Mouse (Mus musculus): ENCODE measurements around the gene Syde2. TPM values are rescaled to one million over a fixed set of nuclear protein-coding genes. Genes with fewer than 3 reads are reported as not detected.

Gene Syde2
- polyA plus RNA-seq, 1 experiment, result not detected

DNA sequence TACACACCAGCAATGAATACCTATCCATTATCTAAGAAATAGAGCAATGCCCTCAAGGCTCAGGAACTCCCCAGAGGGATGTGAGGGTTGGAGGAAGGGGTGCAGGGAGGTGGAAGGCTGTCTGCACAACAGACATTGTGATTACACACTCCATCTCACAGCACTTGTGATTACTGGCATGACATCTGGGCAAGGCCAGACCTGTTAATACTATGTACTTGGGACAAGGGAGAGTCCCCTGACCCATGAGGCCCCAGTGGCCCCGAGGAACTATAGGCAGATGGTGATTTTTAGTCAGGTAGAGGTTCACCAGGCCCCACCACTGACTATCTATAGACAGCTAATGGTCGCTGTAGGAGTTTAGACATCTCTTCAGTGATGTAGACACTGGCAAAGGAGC lies 66.2 kb downstream of the Syde2 start:
- no peak for TF ChIP-seq GATA1 (IDR thresholded peaks at IDR 0.05; ENCODE audit: low read length)

GRCm38 (mm10) chr3:146057131-146057530 lies 69.5 kb downstream of the Syde2 start:
- no peak for TF ChIP-seq GATA1 (IDR thresholded peaks at IDR 0.05; ENCODE audit: low read length)

- TF ChIP-seq GATA1 (IDR thresholded peaks at IDR 0.05; ENCODE audit: low read length), result no peak
Measured at GRCm38 (mm10) chr3:146058263-146058662, 70.6 kb downstream of the Syde2 start.

DNA sequence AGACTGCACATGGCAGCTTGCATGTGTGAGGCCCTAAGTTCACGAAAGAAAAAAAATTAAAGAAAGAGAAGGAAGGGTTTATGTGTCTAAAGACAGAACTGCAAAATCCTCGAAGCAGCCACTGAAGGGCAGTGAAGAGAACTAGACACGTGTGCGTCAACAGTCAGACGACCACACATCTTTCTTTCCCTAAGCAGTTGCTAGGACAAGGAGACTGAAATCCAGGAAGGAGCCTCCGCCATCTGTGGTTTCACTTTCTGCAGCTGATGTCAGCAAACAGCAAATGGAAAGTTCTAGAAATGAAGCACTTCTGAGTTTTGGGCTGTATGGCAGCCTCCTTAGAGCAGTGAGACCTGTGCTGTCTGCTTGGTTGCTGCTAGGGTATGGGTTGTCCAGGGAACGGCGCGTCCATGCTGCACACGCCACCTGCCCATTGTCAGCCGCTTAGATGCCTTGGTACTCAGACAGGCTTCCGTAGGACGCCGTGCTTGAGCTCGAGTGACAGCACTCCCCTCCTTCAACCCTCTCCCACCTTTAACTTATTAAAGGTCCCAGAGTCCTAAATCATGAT lies 71.8 kb downstream of the Syde2 start:
- no peak for TF ChIP-seq GATA1 (IDR thresholded peaks at IDR 0.05; ENCODE audit: low read length)

GRCm38 (mm10) chr3:146063146-146063545 lies 75.5 kb downstream of the Syde2 start:
- no peak for TF ChIP-seq GATA1 (IDR thresholded peaks at IDR 0.05; ENCODE audit: low read length)

DNA sequence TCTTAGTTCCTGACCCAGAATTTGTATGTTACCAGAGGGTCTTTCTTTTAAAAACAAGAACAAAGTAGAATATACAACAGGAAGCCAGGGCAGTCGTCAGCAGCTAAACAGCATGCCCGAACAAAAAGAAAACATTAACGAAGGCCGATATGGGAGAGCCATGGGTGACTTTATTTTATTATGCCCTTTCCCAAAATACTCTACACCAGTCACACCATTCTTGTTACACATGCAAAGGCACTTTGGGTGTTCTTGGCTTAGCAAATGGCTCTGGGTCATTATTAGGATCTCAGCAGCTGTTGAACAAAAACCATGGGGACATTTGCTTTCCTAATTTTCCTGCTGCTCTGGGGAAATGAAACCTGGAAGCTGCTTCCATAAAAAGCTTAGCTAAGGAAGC lies 81.6 kb downstream of the Syde2 start:
- no peak for TF ChIP-seq GATA1 (IDR thresholded peaks at IDR 0.05; ENCODE audit: low read length)

Other genes with a start within 250 kb of the Syde2 start
- gene Ddah1, start 229.2 kb upstream of the Syde2 start, polyA plus RNA-seq (2012), result not detected in 2 replicates
- 12.4 and 14.7 TPM in 2 replicates for gene Bcl10, start 65.1 kb upstream of the Syde2 start, polyA plus RNA-seq (2012)
- gene 2410004B18Rik, start 49.9 kb upstream of the Syde2 start, polyA plus RNA-seq (2012), result 28.3 and 29.3 TPM in 2 replicates
- gene Wdr63, start 120.3 kb downstream of the Syde2 start, polyA plus RNA-seq (2012), result not detected in 2 replicates
- not detected in 2 replicates for gene Mcoln3, start 129.6 kb downstream of the Syde2 start, polyA plus RNA-seq (2012)
- gene Mcoln2, start 162.0 kb downstream of the Syde2 start, polyA plus RNA-seq (2012), result not detected in 2 replicates
- gene Lpar3, start 233.1 kb downstream of the Syde2 start, polyA plus RNA-seq (2012), result not detected in 2 replicates

Data from G1E-ER4 (cell line).